Mouse (Mus musculus) forebrain, embryonic 12.5 days (tissue): Measurements from ENCODE around the gene Ddb1. TPM values are rescaled to one million over a fixed set of nuclear protein-coding genes. Genes with fewer than 3 reads are reported as not detected.

Experiments
- ATAC-seq: fragments of 200-750 bp; cut with Nextera tagmentation; 2 replicates; pipeline ENCODE4 v1.8.0; 2017; ENCODE audit warnings: moderate TSS enrichment; ENCODE audit not compliant: low FRiP score
- H3K27ac ChIP-seq: fragments of 300-500 bp; sonication (generic); 2 replicates; pipeline ENCODE4 v1.5.1; 2016; ENCODE audit warnings: mild to moderate bottlenecking
- H3K27me3 ChIP-seq: fragments of 300-500 bp; sonication (generic); 2 replicates; pipeline ENCODE4 v1.6.1; 2016; ENCODE audit warnings: mild to moderate bottlenecking
- H3K36me3 ChIP-seq: fragments of 300-500 bp; sonication (generic); replicated peaks from 2 replicates; pipeline ENCODE4 v1.6.1; 2016; ENCODE audit warnings: mild to moderate bottlenecking
- H3K4me1 ChIP-seq: fragments of 300-500 bp; sonication (generic); 2 replicates; pipeline ENCODE4 v1.6.1; 2016
- H3K4me2 ChIP-seq: fragments of 300-500 bp; sonication (generic); 2 replicates; pipeline ENCODE4 v1.6.1; 2016; ENCODE audit warnings: mild to moderate bottlenecking, moderate library complexity
- H3K4me3 ChIP-seq: fragments of 300-500 bp; sonication (generic); replicated peaks from 2 replicates; pipeline ENCODE4 v1.5.1; 2016; ENCODE audit warnings: mild to moderate bottlenecking
- H3K9ac ChIP-seq: fragments of 300-500 bp; sonication (generic); 2 replicates; pipeline ENCODE4 v1.6.1; 2016; ENCODE audit warnings: mild to moderate bottlenecking
- H3K9me3 ChIP-seq: fragments of 300-500 bp; sonication (generic); 2 replicates; pipeline ENCODE4 v1.6.1; 2016
- WGBS: fragments of 180-500 bp; shearing (Covaris S2); methylation state at CpG from one replicate; pipeline ENCODE4 v1.1.7; 2016; 5-methylcytosine and 5-hydroxymethylcytosine counted together
- polyA plus RNA-seq: library from polyadenylated mRNA; unstranded; fragments of >200 nt; fragmentation: Nextera tagmentation; extraction: Ambion mirVana; gene quantifications from 2 replicates; pipeline ENCODE4 v1.2.1, GENCODE M21; 2016

Gene Ddb1
- polyA plus RNA-seq, 1 experiment from 2014 or later: 389 TPM

GRCm38 (mm10) chr19:10673275-10673674 is 68.1 kb downstream of the Ddb1 start:
- no peak overlapping the region for H3K4me3 ChIP-seq
- no peaks in the 10 kb centered on the region for H3K4me1 ChIP-seq
- H3K27ac ChIP-seq: no peak overlapping the region
- no peaks in the 10 kb centered on the region for H3K27me3 ChIP-seq
- H3K36me3 ChIP-seq: no peaks in the 10 kb centered on the region
- H3K9ac ChIP-seq: no peak overlapping the region
- H3K9me3 ChIP-seq: no peaks in the 10 kb centered on the region
- ATAC-seq: no peak
- H3K4me2 ChIP-seq: no peak overlapping the region
- WGBS: 57% methylated on average over 1 of the region's 1 CpGs

- Histone ChIP-seq H3K4me2 (no peak overlapping the region), H3K36me3 (no peaks in the 10 kb centered on the region), H3K27ac (no peak overlapping the region), H3K4me3 (no peak overlapping the region), H3K9ac (no peak overlapping the region), H3K9me3 (no peaks in the 10 kb centered on the region), H3K27me3 (0 out of 2 replicates have a peak, but pooled peaks cover 4% of the 10 kb centered on the region), H3K4me1 (no peaks in the 10 kb centered on the region)
- 80% methylated on average over 16 of the region's 16 CpGs for WGBS
- ATAC-seq: no peak
These were observed 71.5 kb downstream of the Ddb1 start for GRCm38 (mm10) chr19:10676656-10677055.

- Histone ChIP-seq H3K27me3 (0 out of 2 replicates have a peak, but pooled peaks cover 9% of the 10 kb centered on the region), H3K36me3 (no peaks in the 10 kb centered on the region), H3K9ac (no peak within 1 kb of the TSS), H3K4me1 (no peaks in the 10 kb centered on the region), H3K4me2 (no peak within 1 kb of the TSS), H3K9me3 (no peaks in the 10 kb centered on the region), H3K27ac (no peak within 1 kb of the TSS), H3K4me3 (no peak within 1 kb of the TSS)
- ATAC-seq: peak; percentile 76
- 42% methylated on average over 6 of the region's 6 CpGs for WGBS
These were observed 73.0 kb downstream of the Ddb1 start, which contains the start of gene Pga5 for GRCm38 (mm10) chr19:10677915-10678771. TSS of gene Pga5 (minus strand) at chr19:10678071.

- Histone ChIP-seq H3K4me3 (no peak overlapping the region), H3K27ac (no peak overlapping the region), H3K27me3 (0 out of 2 replicates have a peak, but pooled peaks cover 9% of the 10 kb centered on the region), H3K4me1 (no peaks in the 10 kb centered on the region), H3K36me3 (no peaks in the 10 kb centered on the region), H3K9ac (no peak overlapping the region), H3K4me2 (no peak overlapping the region), H3K9me3 (no peaks in the 10 kb centered on the region)
- peak; percentile 39; the same call in 1 of the 2 replicates for ATAC-seq
- 68% methylated on average over 1 of the region's 1 CpGs for WGBS
These were observed 73.6 kb downstream of the Ddb1 start for GRCm38 (mm10) chr19:10678772-10679067.

Other genes with a start within 250 kb of the Ddb1 start
- gene Syt7, start 216.2 kb upstream of the Ddb1 start, polyA plus RNA-seq: 2.7 and 5.5 TPM in 2 replicates
- 0.83 and 1.1 TPM in 2 replicates for gene Lrrc10b, start 147.9 kb upstream of the Ddb1 start, polyA plus RNA-seq
- gene Ppp1r32, start 122.4 kb upstream of the Ddb1 start, polyA plus RNA-seq: 0.58 and 0.97 TPM in 2 replicates
- 67.9 and 73.9 TPM in 2 replicates for gene Cpsf7, start 80.1 kb upstream of the Ddb1 start, polyA plus RNA-seq
- 50.2 and 52.8 TPM in 2 replicates for gene Sdhaf2, start 79.2 kb upstream of the Ddb1 start, polyA plus RNA-seq
- 52.9 and 54.1 TPM in 2 replicates for gene Tmem216, start 49.1 kb upstream of the Ddb1 start, polyA plus RNA-seq
- 17.1 and 18.1 TPM in 2 replicates for gene Cyb561a3, start 28.2 kb upstream of the Ddb1 start, polyA plus RNA-seq
- gene Tmem138, start 28.0 kb upstream of the Ddb1 start, polyA plus RNA-seq: 49.0 and 52.8 TPM in 2 replicates
- 20.5 and 22.9 TPM in 2 replicates for gene Tkfc, start 327 bp downstream of the Ddb1 start, polyA plus RNA-seq
- gene Vwce, start 28.9 kb downstream of the Ddb1 start, polyA plus RNA-seq: 0.44 and 0.45 TPM in 2 replicates
- gene Pga5, start 72.7 kb downstream of the Ddb1 start, polyA plus RNA-seq: not detected in 2 replicates
- gene Vps37c, start 83.4 kb downstream of the Ddb1 start, polyA plus RNA-seq: 32.5 and 35.2 TPM in 2 replicates
- gene Cd5, start 133.7 kb downstream of the Ddb1 start, polyA plus RNA-seq: not detected in 2 replicates
- not detected in 2 replicates for gene Cd6, start 224.7 kb downstream of the Ddb1 start, polyA plus RNA-seq
- gene Slc15a3, start 234.4 kb downstream of the Ddb1 start, polyA plus RNA-seq: 0.12 and 0.38 TPM in 2 replicates